Mouse (Mus musculus) B cell, adult 2 months (primary cell): ENCODE measurements around the gene Cby3.

Source experiments
- DNase-seq, 2 experiments: peaks; one replicate each; pipeline ENCODE4 v3.0.0; 2022

Gene Cby3

GRCm38 (mm10) chr11:50365322-50365721, 11.1 kb downstream of the Cby3 start:
- DNase-seq, result no peak

- DNase-seq, result no peak
These were observed 13.3 kb downstream of the Cby3 start for GRCm38 (mm10) chr11:50367531-50367930.

- no peak for DNase-seq
These were observed 15.2 kb downstream of the Cby3 start for GRCm38 (mm10) chr11:50369360-50369911.

- DNase-seq, result no peak
These were observed 16.7 kb downstream of the Cby3 start for GRCm38 (mm10) chr11:50370969-50371368.

- DNase-seq, result peak; percentile 69 to 70
These were observed 17.2 kb downstream of the Cby3 start for GRCm38 (mm10) chr11:50371399-50371841.

- DNase-seq, result no peak
These were observed 17.6 kb downstream of the Cby3 start for GRCm38 (mm10) chr11:50371911-50372310.

- no peak for DNase-seq
These were observed 18.8 kb downstream of the Cby3 start for GRCm38 (mm10) chr11:50373086-50373485.

GRCm38 (mm10) chr11:50373621-50374020, 19.4 kb downstream of the Cby3 start:
- no peak for DNase-seq

- no peak for DNase-seq
These were observed 20.2 kb downstream of the Cby3 start for GRCm38 (mm10) chr11:50374286-50375015.

GRCm38 (mm10) chr11:50375421-50375820, 21.2 kb downstream of the Cby3 start:
- no peak for DNase-seq

- no peak for DNase-seq
These were observed 22.0 kb downstream of the Cby3 start for GRCm38 (mm10) chr11:50376156-50376790.

GRCm38 (mm10) chr11:50376911-50377891, 22.9 kb downstream of the Cby3 start, which contains the start of gene Hnrnph1:
Gene Hnrnph1 (plus strand): TSS chr11:50376990.
- peak; percentile 99 for DNase-seq

GRCm38 (mm10) chr11:50377892-50378684, 23.8 kb downstream of the Cby3 start:
- DNase-seq, result peak; percentile 93 to 94

GRCm38 (mm10) chr11:50379023-50379752, 24.9 kb downstream of the Cby3 start:
- no peak for DNase-seq

- DNase-seq, result no peak
These were observed 27.0 kb downstream of the Cby3 start for GRCm38 (mm10) chr11:50381311-50381710.

GRCm38 (mm10) chr11:50387167-50387679, 33.0 kb downstream of the Cby3 start:
- no peak for DNase-seq

- no peak for DNase-seq
These were observed 33.4 kb downstream of the Cby3 start for GRCm38 (mm10) chr11:50387697-50388096.

- DNase-seq, result no peak
These were observed 34.1 kb downstream of the Cby3 start for GRCm38 (mm10) chr11:50388217-50388929.

GRCm38 (mm10) chr11:50389011-50389410, 34.7 kb downstream of the Cby3 start:
- DNase-seq, result no peak

- DNase-seq, result no peak
These were observed 35.4 kb downstream of the Cby3 start for GRCm38 (mm10) chr11:50389616-50390015.
